Mouse (Mus musculus) embryonic facial prominence, embryonic 12.5 days (tissue): ENCODE measurements around the gene Zc2hc1b. TPM values are rescaled to one million over a fixed set of nuclear protein-coding genes. Genes with fewer than 3 reads are reported as not detected.
"Not testable (repeated sequence)": the region's sequence is repeated elsewhere in the genome, so short reads cannot be mapped to it uniquely, and the experiment has no call there.

ENCODE experiments used
- ATAC-seq: fragments of 200-750 bp; cut with Nextera tagmentation; 2 replicates; pipeline ENCODE4 v1.8.0; 2017; ENCODE audit not compliant: insufficient number of reproducible peaks, insufficient read depth, low FRiP score, low TSS enrichment
- H3K27ac ChIP-seq: fragments of 300-500 bp; sonication (generic); 2 replicates; pipeline ENCODE4 v1.5.1; 2016; ENCODE audit warnings: mild to moderate bottlenecking
- H3K27me3 ChIP-seq: fragments of 300-500 bp; sonication (generic); 2 replicates; pipeline ENCODE4 v1.6.1; 2016; ENCODE audit warnings: mild to moderate bottlenecking, moderate library complexity
- H3K36me3 ChIP-seq: fragments of 300-500 bp; sonication (generic); 2 replicates; pipeline ENCODE4 v1.6.1; 2016; ENCODE audit warnings: mild to moderate bottlenecking
- H3K4me1 ChIP-seq: fragments of 300-500 bp; sonication (generic); 2 replicates; pipeline ENCODE4 v1.6.1; 2016
- H3K4me2 ChIP-seq: fragments of 300-500 bp; sonication (generic); replicated peaks from 2 replicates; pipeline ENCODE4 v1.6.1; 2016; ENCODE audit warnings: mild to moderate bottlenecking, moderate library complexity
- H3K4me3 ChIP-seq: fragments of 300-500 bp; sonication (generic); 2 replicates; pipeline ENCODE4 v1.5.1; 2016; ENCODE audit warnings: mild to moderate bottlenecking
- H3K9ac ChIP-seq: fragments of 300-500 bp; sonication (generic); 2 replicates; pipeline ENCODE4 v1.6.1; 2016; ENCODE audit warnings: mild to moderate bottlenecking, moderate library complexity
- H3K9me3 ChIP-seq: fragments of 300-500 bp; sonication (generic); 2 replicates; pipeline ENCODE4 v1.6.1; 2016; ENCODE audit warnings: mild to moderate bottlenecking, moderate library complexity
- WGBS: fragments of 180-500 bp; shearing (Covaris S2); methylation state at CpG from one replicate; pipeline ENCODE4 v1.1.7; 2016; 5-methylcytosine and 5-hydroxymethylcytosine counted together
- polyA plus RNA-seq: library from polyadenylated mRNA; unstranded; fragments of >200 nt; fragmentation: Nextera tagmentation; extraction: Ambion mirVana; gene quantifications from 2 replicates; pipeline ENCODE4 v1.2.1, GENCODE M21; 2016

Gene Zc2hc1b
- polyA plus RNA-seq, 1 experiment from 2014 or later, result not detected

DNA sequence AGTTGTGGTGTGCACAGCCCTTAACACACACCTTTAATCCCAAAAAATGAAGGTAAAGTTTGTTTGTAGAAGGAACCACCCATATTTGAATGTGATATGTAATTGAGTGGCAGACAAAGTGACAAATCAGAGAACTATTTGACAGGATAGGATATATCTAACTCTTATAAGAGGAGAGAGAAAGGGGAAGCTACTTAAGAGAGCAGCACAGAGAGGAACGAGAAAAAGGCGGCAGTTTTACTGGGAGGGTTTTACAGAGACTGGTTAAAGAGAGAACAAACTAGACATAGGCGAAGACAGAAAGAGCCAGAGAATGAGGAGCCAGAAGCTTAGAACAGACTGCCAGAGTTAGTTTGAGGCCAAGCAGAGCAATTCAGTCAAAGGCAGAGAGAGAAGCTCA, 23.0 kb upstream of the Zc2hc1b start:
- no peak overlapping the region for H3K9ac ChIP-seq
- H3K4me1 ChIP-seq, result no peaks in the 10 kb centered on the region
- no peaks in the 10 kb centered on the region for H3K9me3 ChIP-seq
- H3K36me3 ChIP-seq, result no peaks in the 10 kb centered on the region
- no peak overlapping the region for H3K27ac ChIP-seq
- WGBS, result 93% methylated on average over 3 of the region's 3 CpGs
- no peak overlapping the region for H3K4me2 ChIP-seq
- H3K4me3 ChIP-seq, result no peak overlapping the region
- ATAC-seq, result no peak
- no peaks in the 10 kb centered on the region for H3K27me3 ChIP-seq

DNA sequence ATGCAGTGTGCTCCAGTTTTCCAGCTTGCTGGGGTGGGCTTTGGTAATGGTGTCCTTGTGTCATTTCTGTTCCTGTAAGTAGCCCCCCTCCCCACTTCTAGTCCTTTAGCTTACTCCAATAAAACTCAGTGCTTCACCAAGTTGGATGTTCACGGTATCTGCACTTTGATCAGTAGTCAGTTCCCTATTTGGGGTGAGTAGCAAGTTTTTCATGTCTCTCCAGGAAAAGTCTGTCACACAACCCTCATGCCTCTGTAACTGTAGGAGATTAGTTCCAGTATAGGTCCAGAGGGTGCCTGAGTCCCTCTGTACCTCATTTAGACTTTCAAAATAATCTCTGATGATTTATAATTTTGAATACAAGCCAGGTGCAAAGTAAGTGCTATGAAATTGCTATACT, 21.4 kb upstream of the Zc2hc1b start:
- Histone ChIP-seq H3K4me3 (no peak overlapping the region), H3K27me3 (no peaks in the 10 kb centered on the region), H3K4me1 (no peaks in the 10 kb centered on the region), H3K9me3 (no peaks in the 10 kb centered on the region), H3K4me2 (no peak overlapping the region), H3K36me3 (no peaks in the 10 kb centered on the region), H3K9ac (no peak overlapping the region), H3K27ac (no peak overlapping the region)
- ATAC-seq, result no peak
- 92% methylated on average over 1 of the region's 1 CpGs for WGBS

DNA sequence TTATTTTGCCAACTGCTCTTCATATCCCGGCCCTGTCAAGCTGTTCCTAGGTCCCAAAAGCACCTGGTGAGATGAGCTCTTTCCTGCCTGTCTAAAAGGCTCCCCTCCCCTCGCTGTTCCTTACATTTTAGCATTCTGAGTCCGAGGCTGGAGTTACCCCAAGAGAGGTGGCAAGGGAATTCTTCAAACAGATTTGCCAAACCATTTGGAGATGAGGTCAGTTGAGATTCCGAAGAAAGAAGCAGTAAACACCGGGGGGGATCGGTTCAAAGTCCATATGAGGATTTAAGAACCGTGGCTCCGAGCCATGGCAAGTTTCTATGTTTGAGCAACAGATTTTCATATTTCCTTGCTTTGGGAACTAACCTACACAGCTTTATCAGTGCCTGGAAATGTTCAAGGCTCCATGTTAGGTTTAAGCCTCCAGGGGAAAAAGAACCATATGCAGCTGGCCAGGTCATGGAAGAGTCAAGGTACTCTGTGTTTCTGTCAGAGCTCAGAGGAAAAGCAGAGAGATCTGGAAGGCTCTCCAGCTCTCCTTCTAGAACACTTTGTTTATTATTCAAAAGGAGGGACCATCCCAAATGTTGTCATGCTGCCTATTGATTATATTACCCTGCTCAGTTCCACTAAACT, 19.2 kb upstream of the Zc2hc1b start:
- ATAC-seq, result peak; percentile 16; the same call in 1 of the 2 replicates
- Histone ChIP-seq H3K4me2 (no peak overlapping the region), H3K9me3 (no peaks in the 10 kb centered on the region), H3K27me3 (no peaks in the 10 kb centered on the region), H3K4me3 (no peak overlapping the region), H3K4me1 (peaks cover 6% of the 10 kb centered on the region), H3K9ac (no peak overlapping the region), H3K27ac (no peak overlapping the region; the same call in 1 of the 2 replicates), H3K36me3 (no peaks in the 10 kb centered on the region)
- 67% methylated on average over 8 of the region's 8 CpGs for WGBS

DNA sequence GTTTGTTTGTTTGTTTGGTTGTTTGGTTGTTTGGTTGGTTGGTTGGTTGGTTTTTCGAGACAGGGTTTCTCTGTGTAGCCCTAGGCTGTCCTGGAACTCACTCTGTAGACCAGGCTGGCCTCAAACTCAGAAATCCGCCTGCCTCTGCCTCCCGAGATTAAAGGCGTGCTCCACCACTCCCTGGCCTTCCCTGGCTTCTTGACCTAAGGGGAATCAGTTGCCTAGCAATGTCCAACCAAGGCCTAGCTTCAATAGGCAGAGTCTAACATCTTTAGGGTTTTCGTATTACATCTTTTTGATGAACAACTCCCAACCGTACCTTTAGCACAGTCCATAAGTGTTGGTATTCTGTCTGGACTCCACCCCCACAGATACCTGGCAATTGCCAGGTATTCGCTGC, 15.7 kb upstream of the Zc2hc1b start:
- not testable (repeated sequence) for H3K27ac ChIP-seq, H3K4me1 ChIP-seq, H3K27me3 ChIP-seq, H3K9me3 ChIP-seq, H3K9ac ChIP-seq, ATAC-seq
- WGBS, result 83% methylated on average over 7 of the region's 7 CpGs
- Histone ChIP-seq H3K4me3 (peak overlapping the region; percentile 88; the same call in 1 of the 2 replicates), H3K4me2 (peak overlapping the region; percentile 68), H3K36me3 (peaks cover 16% of the 10 kb centered on the region)

DNA sequence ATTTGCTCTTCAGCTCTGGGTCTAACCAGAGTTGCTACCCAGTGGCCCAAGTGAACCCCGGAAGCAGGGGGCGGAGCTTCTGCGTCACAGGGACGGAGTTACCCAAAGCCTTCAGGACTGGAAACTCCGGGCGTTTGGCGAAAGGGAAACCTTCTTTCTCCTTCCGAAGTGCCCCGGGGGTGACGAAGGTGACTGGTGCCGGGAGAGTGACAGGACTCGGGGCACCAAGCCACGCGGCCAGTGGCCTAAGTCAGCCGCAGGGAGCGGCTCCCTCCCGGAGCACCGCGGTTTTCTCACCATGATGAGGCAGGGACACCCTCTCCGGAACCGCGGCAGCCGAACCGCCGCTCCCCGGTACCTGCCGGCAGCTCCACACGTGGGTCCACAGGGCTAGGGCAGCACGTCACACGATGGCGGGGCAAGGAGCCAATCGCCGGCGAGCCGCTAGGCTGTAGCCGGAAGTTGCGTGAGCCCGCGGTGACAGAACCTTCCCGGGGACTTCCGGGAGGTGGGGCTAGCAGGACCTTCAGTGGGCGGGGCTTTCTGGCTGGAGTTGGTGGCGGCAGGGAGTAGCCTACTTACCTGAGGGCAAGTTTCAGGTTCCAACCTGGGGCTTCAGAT, 15.0 kb upstream of the Zc2hc1b start, which contains the start of gene Ltv1:
TSS of gene Ltv1 (minus strand) at position 438 of the 621 bp plus-strand sequence.
- H3K4me3 ChIP-seq, result peak within 1 kb of the TSS; percentile 88
- peak within 1 kb of the TSS; percentile 68 for H3K4me2 ChIP-seq
- peaks cover 17% of the 10 kb centered on the region for H3K36me3 ChIP-seq
- under 1% methylated on average over 43 of the region's 43 CpGs for WGBS
- peaks cover 8% of the 10 kb centered on the region for H3K4me1 ChIP-seq
- peak; percentile 95 for ATAC-seq
- 0 out of 2 replicates have a peak within 1 kb of the TSS, but pooled peaks have one; percentile 65 for H3K27ac ChIP-seq
- H3K9me3 ChIP-seq, result no peaks in the 10 kb centered on the region
- peak within 1 kb of the TSS; percentile 68 for H3K9ac ChIP-seq
- H3K27me3 ChIP-seq, result no peaks in the 10 kb centered on the region

DNA sequence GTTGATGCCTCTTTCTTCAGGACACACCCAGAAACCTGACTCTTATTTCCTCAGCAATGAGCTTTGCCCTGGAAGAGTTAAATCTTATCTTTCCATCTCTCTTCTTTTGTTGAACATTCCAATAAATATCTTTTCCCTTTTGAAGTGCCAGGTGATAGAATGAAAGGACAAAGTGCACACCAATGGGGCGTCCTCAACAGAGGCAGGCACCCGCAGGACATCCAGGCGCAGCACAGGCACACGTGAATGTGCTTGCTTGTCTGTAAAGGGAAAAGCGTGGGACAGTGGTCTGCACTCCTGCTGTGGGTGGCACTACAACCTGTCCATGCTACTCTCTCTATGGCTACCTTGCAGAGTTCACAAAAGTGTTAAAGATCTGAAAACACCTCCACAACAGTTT, 12.1 kb upstream of the Zc2hc1b start:
- ATAC-seq, result no peak
- peaks cover 31% of the 10 kb centered on the region for H3K36me3 ChIP-seq

DNA sequence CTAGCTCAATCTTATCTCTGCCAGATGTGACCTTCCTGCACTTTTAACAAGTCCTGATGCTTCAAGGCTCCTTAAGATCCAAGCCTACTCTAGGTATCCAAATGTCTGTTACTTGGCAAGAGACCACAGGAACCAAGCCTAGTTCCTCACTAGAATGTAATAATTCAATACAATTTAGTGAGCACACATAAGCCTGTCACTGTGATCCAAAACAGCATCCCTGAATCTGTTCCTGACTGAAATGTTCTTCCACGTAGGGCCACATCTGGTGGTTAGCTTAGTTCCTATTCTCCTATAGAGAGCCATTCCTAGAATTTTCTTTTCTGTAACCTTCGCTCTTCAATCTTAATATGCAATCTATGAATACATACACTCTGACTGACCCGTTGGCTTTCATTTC, 8.9 kb upstream of the Zc2hc1b start:
- no peak overlapping the region for H3K27ac ChIP-seq
- no peaks in the 10 kb centered on the region for H3K9me3 ChIP-seq
- no peak overlapping the region for H3K9ac ChIP-seq
- H3K4me2 ChIP-seq, result no peak overlapping the region
- H3K36me3 ChIP-seq, result peaks cover 42% of the 10 kb centered on the region
- no peak for ATAC-seq
- H3K27me3 ChIP-seq, result no peaks in the 10 kb centered on the region
- no peaks in the 10 kb centered on the region for H3K4me1 ChIP-seq
- WGBS, result 83% methylated on average over 3 of the region's 3 CpGs
- H3K4me3 ChIP-seq, result no peak overlapping the region

More for the DNA sequence above, 12.1 kb upstream of the Zc2hc1b start:
- no peak overlapping the region for H3K9ac ChIP-seq
- H3K4me1 ChIP-seq, result peaks cover 8% of the 10 kb centered on the region
- H3K27ac ChIP-seq, result no peak overlapping the region
- H3K9me3 ChIP-seq, result no peaks in the 10 kb centered on the region
- H3K27me3 ChIP-seq, result no peaks in the 10 kb centered on the region
- WGBS, result 89% methylated on average over 5 of the region's 5 CpGs
- H3K4me3 ChIP-seq, result no peak overlapping the region
- no peak overlapping the region for H3K4me2 ChIP-seq

DNA sequence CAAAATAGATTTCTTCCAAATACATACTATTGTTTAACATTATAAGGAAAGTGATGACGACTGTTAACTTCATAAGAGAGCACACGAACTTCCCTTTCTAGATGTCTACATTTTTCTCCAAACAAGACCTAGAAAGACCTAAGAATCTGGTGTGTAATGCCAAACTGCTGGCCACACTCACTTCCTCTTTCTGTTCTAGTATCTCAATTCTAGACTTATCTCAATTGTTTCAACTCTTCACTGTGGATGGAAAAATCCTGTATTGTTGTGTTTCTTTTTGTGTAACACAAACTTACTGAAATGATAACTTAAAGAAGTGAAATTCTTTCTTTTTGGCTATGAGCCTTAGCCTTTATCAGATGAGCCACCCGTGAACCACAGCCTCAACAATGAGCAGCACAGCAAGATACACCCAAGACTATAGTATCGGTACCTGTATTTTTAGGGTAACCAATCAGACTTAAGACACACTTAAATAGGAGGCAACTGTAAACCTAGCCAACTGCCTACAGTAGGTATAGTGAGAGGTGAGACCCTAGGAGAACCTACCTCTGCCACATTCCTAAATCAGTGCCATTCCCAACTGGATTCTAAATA, 6.4 kb upstream of the Zc2hc1b start:
- ATAC-seq, result no peak
- Histone ChIP-seq H3K27me3 (no peaks in the 10 kb centered on the region), H3K27ac (no peak overlapping the region), H3K36me3 (peaks cover 50% of the 10 kb centered on the region), H3K4me2 (no peak overlapping the region), H3K9ac (no peak overlapping the region), H3K9me3 (no peaks in the 10 kb centered on the region), H3K4me3 (no peak overlapping the region), H3K4me1 (no peaks in the 10 kb centered on the region)
- WGBS, result 92% methylated on average over 4 of the region's 4 CpGs

DNA sequence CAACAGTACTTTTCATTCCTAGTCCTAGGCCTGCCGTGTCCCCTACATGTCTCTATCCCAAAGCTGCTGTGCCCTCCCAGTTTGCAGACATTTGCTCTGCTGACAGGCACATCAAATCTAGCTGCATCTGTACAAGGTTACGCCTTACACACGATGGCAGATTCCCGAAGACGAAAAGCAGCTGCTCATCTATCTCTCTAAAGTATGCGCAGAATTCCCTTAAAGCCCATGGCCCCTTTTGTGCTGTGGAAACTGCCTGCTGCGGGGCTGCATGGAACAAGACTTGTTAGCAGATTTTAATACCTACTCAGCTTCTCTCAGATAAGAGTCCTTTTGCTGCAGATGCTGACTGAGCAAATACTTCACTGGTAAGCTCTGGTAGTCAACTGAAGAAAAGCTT, 2.4 kb upstream of the Zc2hc1b start:
- peaks cover 62% of the 10 kb centered on the region for H3K36me3 ChIP-seq
- H3K4me1 ChIP-seq, result no peaks in the 10 kb centered on the region
- H3K4me2 ChIP-seq, result no peak overlapping the region
- no peak overlapping the region for H3K4me3 ChIP-seq
- 0 out of 2 replicates have a peak overlapping the region, but pooled peaks have one; percentile 46 for H3K27ac ChIP-seq
- ATAC-seq, result no peak
- 76% methylated on average over 7 of the region's 7 CpGs for WGBS
- H3K9ac ChIP-seq, result no peak overlapping the region
- no peaks in the 10 kb centered on the region for H3K9me3 ChIP-seq
- no peaks in the 10 kb centered on the region for H3K27me3 ChIP-seq

DNA sequence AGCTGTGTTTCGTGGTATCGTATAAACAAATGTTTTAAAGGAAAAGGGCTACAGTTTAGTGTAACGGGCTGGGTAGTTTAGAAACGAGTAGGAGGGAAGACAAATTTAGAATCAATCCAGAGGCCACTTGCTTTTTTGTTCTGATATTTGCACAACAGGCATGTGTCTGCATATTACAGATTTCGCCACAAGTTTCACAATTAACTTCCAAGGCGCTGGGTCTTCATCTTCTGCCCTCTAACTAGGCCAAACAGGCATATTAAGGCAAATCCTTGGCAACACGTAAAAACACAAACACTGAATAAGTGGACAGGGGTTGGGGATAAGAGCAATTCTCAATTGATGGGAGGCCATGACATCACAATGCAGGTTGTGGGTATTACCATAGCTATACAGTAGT, 2.0 kb downstream of the Zc2hc1b start:
- H3K9me3 ChIP-seq, result no peaks in the 10 kb centered on the region
- WGBS, result 90% methylated on average over 7 of the region's 7 CpGs
- peaks cover 19% of the 10 kb centered on the region for H3K4me1 ChIP-seq
- peaks cover 44% of the 10 kb centered on the region for H3K36me3 ChIP-seq
- no peaks in the 10 kb centered on the region for H3K27me3 ChIP-seq
- no peak overlapping the region for H3K4me2 ChIP-seq
- H3K27ac ChIP-seq, result no peak overlapping the region
- no peak for ATAC-seq
- H3K9ac ChIP-seq, result no peak overlapping the region
- no peak overlapping the region for H3K4me3 ChIP-seq

DNA sequence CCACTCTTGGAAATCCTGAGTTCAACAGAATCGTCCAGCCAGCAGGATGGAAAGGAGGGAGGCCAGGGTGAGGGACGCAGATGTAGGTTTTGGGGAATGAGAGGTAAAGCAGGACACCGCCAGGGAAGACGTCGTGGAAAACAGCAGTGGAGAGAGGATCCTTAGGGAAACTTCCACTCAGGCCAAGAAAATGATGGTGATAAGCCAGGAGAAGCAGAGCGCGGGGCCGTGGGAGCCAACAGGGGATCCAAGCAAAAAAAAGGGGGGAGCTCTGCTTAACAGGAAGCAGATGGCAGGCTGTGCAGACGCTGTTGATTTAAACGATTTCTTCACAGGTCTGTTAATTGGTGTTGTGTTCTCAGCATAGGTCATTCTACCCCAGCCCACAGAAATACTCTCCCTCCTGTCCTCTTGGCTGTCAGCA, 5.0 kb downstream of the Zc2hc1b start:
- 23% methylated on average over 10 of the region's 10 CpGs for WGBS
- H3K4me3 ChIP-seq, result no peak overlapping the region

DNA sequence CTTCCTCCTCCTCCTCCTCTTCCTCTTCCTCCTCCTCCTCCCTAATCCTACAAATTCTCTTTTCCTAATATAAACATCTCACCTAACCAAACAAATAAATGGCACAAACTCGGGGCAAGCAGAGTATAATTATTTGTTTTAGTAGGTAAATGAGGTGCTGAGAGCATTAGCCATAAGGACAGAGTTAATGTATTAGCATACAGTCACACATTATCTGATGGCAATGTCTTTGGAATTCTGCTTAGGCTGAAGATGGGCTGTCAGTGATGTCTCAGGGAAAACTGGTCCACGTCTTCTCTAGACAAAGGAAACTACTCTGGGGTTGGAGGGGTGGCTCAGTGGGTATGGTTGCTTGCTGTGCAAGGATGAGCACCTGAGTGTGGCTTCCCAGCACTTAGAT, 6.4 kb downstream of the Zc2hc1b start:
- H3K9ac ChIP-seq, result no peak overlapping the region
- H3K27ac ChIP-seq, result peak overlapping the region; percentile 62
- no peaks in the 10 kb centered on the region for H3K27me3 ChIP-seq
- ATAC-seq, result no peak
- no peaks in the 10 kb centered on the region for H3K9me3 ChIP-seq
- H3K4me3 ChIP-seq, result no peak overlapping the region
- peaks cover 3% of the 10 kb centered on the region; the same call in 1 of the 2 replicates for H3K36me3 ChIP-seq
- WGBS, result 42% methylated on average over 2 of the region's 2 CpGs
- H3K4me2 ChIP-seq, result peak overlapping the region; percentile 27; the same call in 1 of the 2 replicates
- peaks cover 33% of the 10 kb centered on the region for H3K4me1 ChIP-seq

More for the DNA sequence above, 5.0 kb downstream of the Zc2hc1b start:
- ATAC-seq, result peak; percentile 42; the same call in 1 of the 2 replicates
- Histone ChIP-seq H3K27me3 (no peaks in the 10 kb centered on the region), H3K27ac (peak overlapping the region; percentile 67), H3K9ac (no peak overlapping the region), H3K4me2 (no peak overlapping the region), H3K36me3 (peaks cover 17% of the 10 kb centered on the region), H3K9me3 (no peaks in the 10 kb centered on the region), H3K4me1 (peaks cover 33% of the 10 kb centered on the region)
